Mouse (Mus musculus): Measurements from ENCODE around the gene Tdrd1. TPM values are rescaled to one million over a fixed set of nuclear protein-coding genes. Genes with fewer than 3 reads are reported as not detected.

Tdrd1 gene
- polyA plus RNA-seq, 2 experiments: 3.3 to 3.9 TPM

GRCm38 (mm10) chr19:56828305-56828704, 2.3 kb downstream of the Tdrd1 start:
- DNase-seq (ENCODE audit: low spot score): peak; percentile 39

DNA sequence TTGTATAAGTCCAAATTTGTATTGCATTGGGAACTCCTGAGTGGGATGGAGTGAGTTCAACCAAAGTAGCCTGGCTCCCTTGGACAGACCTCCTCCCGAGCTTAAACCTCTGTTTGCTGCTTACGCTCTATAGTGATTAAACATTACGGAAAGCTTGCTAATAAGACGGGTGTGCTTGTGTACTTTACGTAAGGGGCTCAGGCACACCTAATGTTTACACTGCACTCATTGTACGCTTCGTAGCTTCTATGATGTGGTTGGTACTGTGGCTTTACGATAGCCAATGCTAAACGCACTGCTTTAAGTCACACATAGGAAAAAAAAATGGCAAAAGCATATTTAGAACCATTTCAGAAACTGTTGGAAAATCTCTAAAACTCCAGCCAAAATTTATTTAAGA, 3.3 kb downstream of the Tdrd1 start:
- WGBS: 68% methylated on average over 9 of the region's 9 CpGs
- Histone ChIP-seq H3K4me3 (replicated peaks; ENCODE audit: low read length) (no peak overlapping the region), H3K27me3 (ENCODE audit: control insufficient read depth, insufficient read depth, low read length) (no peaks in the 10 kb centered on the region), H3K4me1 (ENCODE audit: control insufficient read depth, insufficient read depth, low read length) (no peaks in the 10 kb centered on the region), H3K9me3 (ENCODE audit: control insufficient read depth, low read length) (no peaks in the 10 kb centered on the region), H3K27ac (replicated peaks; ENCODE audit: low read depth, low read length) (no peak overlapping the region), H3K36me3 (ENCODE audit: control insufficient read depth, insufficient read depth, low read length) (no peaks in the 10 kb centered on the region), H3K4me2 (replicated peaks; ENCODE audit: low read depth, low read length, severe bottlenecking) (no peak overlapping the region), H3K9ac (ENCODE audit: low read depth, low read length, severe bottlenecking) (no peak overlapping the region)
- DNase-seq (ENCODE audit: low spot score) (no peak), ATAC-seq (ENCODE audit: low FRiP score, low read depth) (no peak)
- TF ChIP-seq POLR2A (IDR thresholded peaks at IDR 0.05; ENCODE audit: borderline replicate concordance, extremely low read depth, insufficient read depth, insufficient read length): no peak

More at GRCm38 (mm10) chr19:56828305-56828704, 2.3 kb downstream of the Tdrd1 start:
- no peak overlapping the region for H3K4me3 ChIP-seq (replicated peaks; ENCODE audit: low read length)
- TF ChIP-seq POLR2A (IDR thresholded peaks at IDR 0.05; ENCODE audit: borderline replicate concordance, extremely low read depth, insufficient read depth, insufficient read length): no peak
- no peak overlapping the region for H3K4me2 ChIP-seq (replicated peaks; ENCODE audit: low read depth, low read length, severe bottlenecking)
- WGBS: 61% methylated on average over 11 of the region's 11 CpGs
- H3K27me3 ChIP-seq (ENCODE audit: control insufficient read depth, insufficient read depth, low read length): no peaks in the 10 kb centered on the region
- no peaks in the 10 kb centered on the region for H3K9me3 ChIP-seq (ENCODE audit: control insufficient read depth, low read length)
- no peak overlapping the region for H3K27ac ChIP-seq (replicated peaks; ENCODE audit: low read depth, low read length)
- H3K4me1 ChIP-seq (ENCODE audit: control insufficient read depth, insufficient read depth, low read length): no peaks in the 10 kb centered on the region
- H3K36me3 ChIP-seq (ENCODE audit: control insufficient read depth, insufficient read depth, low read length): no peaks in the 10 kb centered on the region
- no peak overlapping the region for H3K9ac ChIP-seq (ENCODE audit: low read depth, low read length, severe bottlenecking)
- ATAC-seq (ENCODE audit: low FRiP score, low read depth): peak; percentile 72

DNA sequence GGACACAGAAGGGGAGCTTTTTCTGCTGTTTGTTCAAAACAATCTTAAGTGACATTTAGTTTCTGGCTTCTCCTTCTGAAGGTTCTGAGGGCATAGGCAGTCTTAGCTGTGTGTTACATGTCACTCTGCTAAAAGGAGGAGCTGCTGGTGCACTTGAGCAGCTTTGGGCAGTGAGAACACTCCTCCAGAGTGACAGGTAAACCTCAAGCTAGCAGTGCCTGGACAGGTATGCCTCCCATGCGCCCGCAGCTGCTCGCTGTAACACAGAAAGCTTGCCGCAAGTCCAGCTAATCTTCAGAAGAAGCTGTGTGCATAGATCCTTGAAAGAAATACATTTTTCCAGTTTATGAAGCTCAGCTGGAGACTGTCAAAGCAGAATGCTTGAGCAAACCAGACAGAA, 4.2 kb downstream of the Tdrd1 start:
- Histone ChIP-seq H3K4me1 (ENCODE audit: control insufficient read depth, insufficient read depth, low read length) (no peaks in the 10 kb centered on the region; the same call in 1 of the 2 replicates), H3K27ac (replicated peaks; ENCODE audit: low read depth, low read length) (no peak overlapping the region), H3K4me2 (replicated peaks; ENCODE audit: low read depth, low read length, severe bottlenecking) (no peak overlapping the region), H3K36me3 (ENCODE audit: control insufficient read depth, insufficient read depth, low read length) (no peaks in the 10 kb centered on the region), H3K9ac (ENCODE audit: low read depth, low read length, severe bottlenecking) (no peak overlapping the region), H3K27me3 (ENCODE audit: control insufficient read depth, insufficient read depth, low read length) (no peaks in the 10 kb centered on the region), H3K9me3 (ENCODE audit: control insufficient read depth, low read length) (no peaks in the 10 kb centered on the region), H3K4me3 (replicated peaks; ENCODE audit: low read length) (no peak overlapping the region)
- no peak for DNase-seq (ENCODE audit: low spot score)
- WGBS: 92% methylated on average over 4 of the region's 4 CpGs
- ATAC-seq (ENCODE audit: low FRiP score, low read depth): no peak
- no peak for TF ChIP-seq POLR2A (IDR thresholded peaks at IDR 0.05; ENCODE audit: borderline replicate concordance, extremely low read depth, insufficient read depth, insufficient read length)

DNA sequence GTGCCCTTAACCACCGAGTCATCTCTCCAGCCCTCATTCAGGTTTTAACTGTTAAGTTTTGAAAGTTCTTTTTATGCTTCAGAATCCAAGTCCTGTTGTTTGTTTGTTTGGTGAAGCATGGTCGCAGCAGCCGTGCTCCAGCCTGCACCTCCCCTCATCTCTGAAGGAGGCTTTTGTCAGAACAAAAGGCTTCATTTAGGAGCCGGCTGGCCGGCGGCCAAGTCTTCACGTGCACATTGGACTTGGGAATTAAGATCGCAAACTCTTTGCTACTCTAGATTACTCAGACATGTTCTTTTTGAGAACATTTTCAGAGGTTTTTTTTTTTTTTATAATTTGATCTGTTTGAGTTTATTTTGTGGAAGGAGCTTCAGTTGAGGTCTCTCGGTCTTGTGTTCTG, 9.3 kb downstream of the Tdrd1 start:
- no peak overlapping the region for H3K4me3 ChIP-seq (replicated peaks; ENCODE audit: low read length)
- H3K9me3 ChIP-seq (ENCODE audit: control insufficient read depth, low read length): no peaks in the 10 kb centered on the region
- H3K4me1 ChIP-seq (ENCODE audit: control insufficient read depth, insufficient read depth, low read length): peaks cover 5% of the 10 kb centered on the region; the same call in 1 of the 2 replicates
- H3K36me3 ChIP-seq (ENCODE audit: control insufficient read depth, insufficient read depth, low read length): no peaks in the 10 kb centered on the region
- peak; percentile 65 for DNase-seq (ENCODE audit: low spot score)
- no peak overlapping the region for H3K4me2 ChIP-seq (replicated peaks; ENCODE audit: low read depth, low read length, severe bottlenecking)
- WGBS: 56% methylated on average over 9 of the region's 9 CpGs
- ATAC-seq (ENCODE audit: low FRiP score, low read depth): no peak
- no peak overlapping the region for H3K9ac ChIP-seq (ENCODE audit: low read depth, low read length, severe bottlenecking)
- TF ChIP-seq POLR2A (IDR thresholded peaks at IDR 0.05; ENCODE audit: borderline replicate concordance, extremely low read depth, insufficient read depth, insufficient read length): no peak
- H3K27ac ChIP-seq (replicated peaks; ENCODE audit: low read depth, low read length): no peak overlapping the region
- no peaks in the 10 kb centered on the region for H3K27me3 ChIP-seq (ENCODE audit: control insufficient read depth, insufficient read depth, low read length)

GRCm38 (mm10) chr19:56838942-56839706, 13.1 kb downstream of the Tdrd1 start:
- Histone ChIP-seq H3K27me3 (ENCODE audit: control insufficient read depth, insufficient read depth, low read length) (no peaks in the 10 kb centered on the region), H3K4me1 (ENCODE audit: control insufficient read depth, insufficient read depth, low read length) (peaks cover 5% of the 10 kb centered on the region; the same call in 1 of the 2 replicates), H3K36me3 (ENCODE audit: control insufficient read depth, insufficient read depth, low read length) (no peaks in the 10 kb centered on the region), H3K9me3 (ENCODE audit: control insufficient read depth, low read length) (no peaks in the 10 kb centered on the region), H3K27ac (replicated peaks; ENCODE audit: low read depth, low read length) (no peak overlapping the region), H3K9ac (ENCODE audit: low read depth, low read length, severe bottlenecking) (no peak overlapping the region), H3K4me2 (replicated peaks; ENCODE audit: low read depth, low read length, severe bottlenecking) (no peak overlapping the region), H3K4me3 (replicated peaks; ENCODE audit: low read length) (no peak overlapping the region)
- WGBS: 30% methylated on average over 17 of the region's 17 CpGs
- DNase-seq (ENCODE audit: low spot score) (no peak), ATAC-seq (ENCODE audit: low FRiP score, low read depth) (peak; percentile 57; the same call in 1 of the 2 replicates)
- no peak for TF ChIP-seq POLR2A (IDR thresholded peaks at IDR 0.05; ENCODE audit: borderline replicate concordance, extremely low read depth, insufficient read depth, insufficient read length)

Measured in limb, embryonic 14.5 days (tissue).